Mouse (Mus musculus): ENCODE data around the gene Olfr1344.
A peak's percentile ranks its signal among the peaks of the same experiment; 100 is the strongest.
"Not testable (repeated sequence)": the region's sequence is repeated elsewhere in the genome, so short reads cannot be mapped to it uniquely, and the experiment has no call there.

Olfr1344 gene

DNA sequence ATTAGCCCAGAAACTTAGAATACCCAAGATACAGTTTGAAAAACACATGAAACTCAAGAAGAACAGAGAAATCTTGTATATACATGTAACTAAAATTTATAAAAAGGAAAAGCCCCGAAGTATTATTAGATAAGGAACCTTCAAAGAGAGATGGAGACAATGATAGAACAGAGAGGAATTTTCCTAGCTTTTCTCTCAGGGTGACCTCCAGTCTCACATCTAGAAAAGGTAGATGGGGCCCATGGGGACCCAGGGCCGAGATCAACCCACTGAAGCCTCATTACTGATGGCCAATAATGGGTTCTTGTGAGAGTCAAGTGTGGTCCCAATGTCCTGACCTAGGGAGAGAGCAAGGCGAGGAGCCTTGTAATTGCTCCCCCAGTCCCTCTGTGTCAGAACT lies at the start of gene Olfr1344:
Gene Olfr1344 (plus strand): TSS at position 301 of the 400 bp plus-strand sequence.
- DNase-seq (ENCODE audit: low spot score in 2 of 2) = no peak

DNA sequence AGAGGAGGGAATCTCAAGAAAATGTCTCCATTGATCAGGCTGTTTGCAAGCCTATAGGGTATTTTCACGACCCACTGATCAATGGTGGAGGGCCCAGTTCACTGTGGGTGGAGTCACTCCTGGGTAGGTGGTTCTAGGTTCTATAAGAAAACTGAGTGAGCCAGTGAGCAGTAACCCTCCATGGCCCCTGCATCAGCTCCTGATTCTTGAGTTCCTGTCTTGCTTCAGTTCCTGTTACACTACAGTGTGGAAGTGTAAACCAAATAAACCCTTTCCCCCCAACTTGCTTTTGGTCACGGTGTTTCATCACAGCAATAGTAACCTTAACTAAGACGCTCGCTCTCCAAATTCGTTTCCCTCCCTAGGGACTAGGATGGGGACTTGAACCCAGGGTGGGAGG lies 49.5 kb upstream of the Olfr1344 start:
- no peak for DNase-seq (ENCODE audit: low spot score in 2 of 2)

DNA sequence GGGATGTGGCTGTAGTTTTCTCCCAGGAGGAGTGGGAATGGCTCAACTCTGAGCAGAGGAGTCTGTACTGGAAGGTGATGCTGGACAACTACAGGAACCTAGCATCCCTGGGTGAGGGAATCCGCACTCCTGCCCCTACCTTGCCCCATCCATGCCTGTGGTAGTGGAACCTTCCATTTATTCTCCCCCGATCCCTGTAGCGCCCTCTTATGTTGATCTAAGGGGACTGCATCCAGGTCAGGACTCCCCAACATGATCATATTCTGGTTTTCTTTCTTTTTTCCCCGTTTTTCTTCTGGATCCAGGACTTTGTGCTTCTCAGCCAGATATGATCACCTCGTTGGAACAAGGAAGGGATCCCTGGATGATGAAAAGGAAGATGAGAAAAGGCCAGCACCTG lies 49.0 kb upstream of the Olfr1344 start:
- DNase-seq (ENCODE audit: low spot score in 2 of 2) = no peak

DNA sequence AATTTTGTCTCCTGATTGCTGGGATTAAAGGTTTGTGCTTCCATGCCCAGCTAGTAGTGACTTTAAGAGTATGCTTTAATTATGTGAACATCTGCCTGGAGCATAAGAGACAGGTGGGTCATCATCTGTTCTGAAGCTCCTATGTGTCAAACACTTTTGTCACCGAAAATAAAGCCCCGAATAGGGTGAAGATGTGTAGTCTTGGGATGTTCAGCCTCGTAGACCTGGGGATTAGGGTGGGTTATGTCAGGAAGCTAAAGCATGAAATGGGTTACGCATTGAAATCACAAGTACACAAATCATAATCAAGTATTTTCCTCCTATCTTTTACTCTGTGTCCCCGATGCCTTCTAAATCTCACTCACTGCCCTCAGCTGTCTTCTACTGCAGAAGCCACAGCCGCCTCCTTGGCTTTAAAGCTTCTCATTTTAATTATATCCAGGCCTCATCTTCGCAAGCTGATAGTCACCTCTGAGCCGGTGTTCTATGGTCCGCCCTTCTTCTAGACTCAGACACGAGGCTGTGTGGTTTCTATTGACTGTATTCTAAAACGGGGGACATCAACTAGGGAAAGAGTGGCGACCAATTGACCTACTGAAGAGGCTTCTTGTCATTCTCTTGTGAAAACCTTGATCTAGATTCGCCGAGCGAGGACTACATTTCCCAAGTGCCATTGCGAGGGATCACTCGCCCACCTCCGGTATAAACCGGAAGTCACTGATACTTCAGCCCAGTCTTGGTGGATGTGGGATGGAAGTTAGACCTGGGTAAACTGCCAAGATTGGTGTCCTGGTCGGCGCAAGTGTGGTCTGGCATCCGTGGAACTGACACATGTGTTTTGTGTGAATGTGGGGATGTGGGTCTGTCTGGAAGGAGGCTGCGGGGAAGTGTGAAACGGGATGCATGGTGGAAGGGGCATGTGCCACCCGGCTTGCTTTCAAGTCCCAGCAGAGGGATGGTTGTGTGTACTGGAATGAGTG lies 40.2 kb upstream of the Olfr1344 start, which contains the start of gene Smim17:
Gene Smim17 (plus strand): TSS at position 720 of the 980 bp plus-strand sequence.
- DNase-seq (ENCODE audit: low spot score in 2 of 2) = peak; percentile 74 to 85

DNA sequence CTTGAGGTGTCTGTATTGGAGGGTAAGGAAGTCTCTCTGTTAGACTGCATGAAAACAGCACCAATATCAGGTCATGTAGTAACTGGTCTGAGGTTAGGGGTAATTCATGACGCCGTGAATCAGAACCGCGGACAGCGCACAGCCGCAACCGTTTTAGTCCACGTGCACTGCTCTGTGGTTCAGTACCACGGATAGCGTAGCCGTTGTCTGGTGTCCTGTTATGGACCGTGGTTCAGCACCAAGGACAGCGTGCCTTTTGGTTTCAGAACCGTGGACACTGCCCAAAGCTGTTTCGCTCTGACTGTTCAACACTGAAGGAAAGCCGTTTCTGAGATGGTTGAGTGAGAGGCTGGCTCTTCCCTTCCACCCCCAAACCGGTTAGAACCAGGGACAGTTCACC lies 28.4 kb upstream of the Olfr1344 start, which contains the start of gene Gm20715:
Gene Gm20715 (plus strand): TSS at position 235 of the 400 bp plus-strand sequence.
- DNase-seq (ENCODE audit: low spot score in 2 of 2) = peak; percentile 82 to 87

DNA sequence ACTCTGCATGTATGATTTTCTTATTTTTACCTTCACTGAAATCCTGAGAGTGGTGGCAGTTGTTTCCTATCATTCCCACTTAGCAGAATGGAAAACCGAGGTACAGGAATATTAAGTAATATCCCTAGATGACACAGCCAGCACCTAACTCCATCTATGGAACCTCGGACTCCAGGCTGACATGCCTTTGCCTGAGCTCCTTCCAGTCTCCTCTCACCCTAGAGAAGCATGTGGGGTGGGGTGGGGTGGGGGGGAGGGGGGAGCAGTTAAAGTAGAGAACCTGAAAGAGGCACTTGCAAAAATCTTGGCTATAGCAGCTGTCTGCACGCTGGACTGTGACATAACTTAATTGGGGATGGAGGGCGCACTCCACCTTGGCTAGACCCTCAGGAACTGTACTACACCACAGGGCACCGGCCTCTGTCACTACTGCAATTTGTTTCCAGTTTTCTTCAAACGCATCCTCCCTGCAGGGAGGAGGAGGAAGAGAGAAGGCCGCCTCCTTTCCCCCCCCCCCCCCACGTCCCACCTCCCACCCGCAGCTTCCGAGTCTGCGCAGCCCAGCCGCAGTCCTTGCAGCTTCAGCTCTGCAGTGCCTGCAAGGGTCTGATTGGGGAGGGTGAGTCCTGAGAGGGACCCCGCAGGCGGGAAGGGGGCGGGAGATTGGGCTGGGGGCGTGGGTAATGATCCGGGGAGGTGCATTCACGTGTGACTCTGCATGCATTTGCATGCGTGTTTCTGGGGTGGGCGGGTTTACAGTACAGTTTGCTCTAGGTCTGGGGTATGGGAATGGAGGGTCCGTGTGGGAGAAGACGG lies 23.7 kb upstream of the Olfr1344 start:
- DNase-seq (ENCODE audit: low spot score in 2 of 2) = peak; percentile 82 to 83

DNA sequence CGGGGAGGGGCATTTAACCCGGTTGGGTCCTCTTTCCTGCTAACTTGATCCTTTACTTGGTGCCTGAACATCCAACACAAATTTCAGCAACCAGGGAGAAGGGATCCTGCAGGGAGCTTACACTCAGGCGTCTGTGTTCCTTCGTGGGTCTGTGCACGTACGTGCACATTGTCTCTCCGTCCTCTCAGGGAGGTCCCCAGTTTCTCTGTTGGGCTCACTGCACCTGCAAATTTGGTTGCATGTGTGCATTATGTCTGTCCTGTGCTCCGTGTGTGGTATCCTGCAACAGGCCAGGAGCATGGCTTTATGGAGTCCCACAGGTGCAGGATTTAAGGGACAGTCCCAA lies 23.1 kb upstream of the Olfr1344 start:
- no peak for DNase-seq (ENCODE audit: low spot score in 2 of 2)

DNA sequence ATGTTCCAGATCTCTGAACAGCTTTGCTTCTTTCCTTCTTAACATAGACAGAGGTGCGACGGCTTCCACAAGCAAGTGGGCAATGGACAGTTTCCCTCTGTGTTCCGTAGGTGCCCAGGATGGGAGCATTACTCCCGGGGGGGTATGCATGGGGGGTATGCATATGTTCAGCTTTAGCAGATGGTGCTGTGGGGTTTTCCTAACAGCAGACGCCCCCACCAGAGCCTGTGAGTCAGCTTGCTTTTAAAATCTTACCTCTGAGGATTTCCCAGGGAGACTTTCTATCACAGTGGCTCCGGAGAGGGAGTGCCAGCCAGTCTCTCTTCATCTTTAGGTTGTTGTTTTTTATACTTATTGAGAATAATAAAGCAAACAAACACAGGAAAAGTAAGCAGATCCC lies 18.6 kb upstream of the Olfr1344 start:
- DNase-seq (ENCODE audit: low spot score in 2 of 2) = no peak

DNA sequence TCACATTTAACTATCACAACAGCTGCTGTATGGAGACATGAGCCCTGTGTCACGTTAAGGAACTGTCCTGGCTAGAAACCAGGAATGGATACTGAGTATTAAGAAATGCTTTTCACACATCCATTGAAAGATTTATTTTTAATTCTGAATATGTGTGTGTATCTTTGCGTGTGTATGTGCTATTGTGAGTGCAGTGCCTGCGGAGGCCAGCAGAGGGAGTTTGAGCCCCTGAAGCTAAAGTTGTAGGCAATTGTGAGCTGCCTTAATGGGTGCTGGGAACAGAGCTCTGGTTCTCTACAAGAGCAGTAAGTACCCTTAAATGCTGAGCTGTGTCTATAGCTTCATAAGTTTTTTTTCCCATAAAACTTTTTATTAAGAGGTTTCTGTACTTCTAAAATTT lies 9.1 kb upstream of the Olfr1344 start:
- DNase-seq (ENCODE audit: low spot score in 2 of 2) = no peak

DNA sequence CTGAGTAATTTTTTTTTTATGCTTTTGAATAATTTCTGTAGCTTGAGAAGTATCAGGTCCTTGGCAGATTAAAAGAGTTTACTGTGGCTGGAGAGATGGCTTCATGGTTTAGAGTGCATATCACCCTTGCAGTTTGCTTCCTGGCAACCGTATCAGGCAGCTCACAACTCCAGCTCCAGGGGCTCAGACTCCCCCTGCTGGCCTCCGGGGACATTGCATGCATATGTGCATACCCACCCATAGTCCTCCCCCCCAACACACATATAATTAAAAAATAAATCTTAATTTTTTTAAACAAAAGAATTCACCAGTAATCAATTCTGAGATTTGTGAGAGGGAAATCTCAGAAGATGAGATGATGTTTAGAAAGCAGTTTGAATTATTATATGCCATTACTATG lies 8.1 kb upstream of the Olfr1344 start:
- no peak for DNase-seq (ENCODE audit: low spot score in 2 of 2)

DNA sequence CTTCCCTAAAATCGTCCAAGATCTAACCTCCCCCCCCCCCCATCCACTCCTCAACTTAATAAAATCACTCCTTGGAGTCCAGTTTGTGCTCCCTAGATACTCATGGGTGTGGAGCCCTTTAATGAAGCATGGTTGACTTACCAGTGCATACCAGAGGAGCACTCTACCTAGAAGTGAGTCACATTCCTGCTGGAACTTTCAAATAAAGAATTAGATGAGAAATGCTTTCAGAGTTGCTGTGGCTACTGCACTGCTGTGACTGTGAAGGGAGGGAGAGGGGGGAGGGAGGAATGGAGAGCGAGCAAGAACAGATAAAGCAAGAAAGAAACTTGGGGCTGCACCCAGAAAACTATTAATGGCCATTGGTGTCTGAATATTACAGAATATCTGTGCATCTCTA lies 2.7 kb downstream of the Olfr1344 start:
- DNase-seq (ENCODE audit: low spot score in 2 of 2) = no peak

DNA sequence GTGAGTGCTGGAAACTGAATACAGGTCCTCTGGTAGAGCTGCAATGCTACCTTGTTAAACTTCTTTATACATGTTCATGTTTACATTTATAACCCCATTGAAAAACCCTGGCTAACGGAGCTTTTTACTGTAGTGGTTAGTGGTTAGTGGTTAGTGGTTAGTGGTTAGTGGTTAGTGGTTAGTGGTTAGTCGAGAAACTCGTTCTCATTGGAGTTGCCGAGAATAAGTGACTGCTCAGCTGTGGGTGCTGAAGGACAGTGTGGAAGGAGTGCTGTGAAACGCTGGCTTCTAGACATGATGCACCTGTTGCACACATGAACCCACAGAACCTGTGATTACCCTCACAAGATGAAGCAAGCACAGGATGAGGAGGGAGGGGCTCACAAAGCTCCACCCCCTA lies 9.3 kb downstream of the Olfr1344 start:
- no peak for DNase-seq (ENCODE audit: low spot score in 2 of 2)

DNA sequence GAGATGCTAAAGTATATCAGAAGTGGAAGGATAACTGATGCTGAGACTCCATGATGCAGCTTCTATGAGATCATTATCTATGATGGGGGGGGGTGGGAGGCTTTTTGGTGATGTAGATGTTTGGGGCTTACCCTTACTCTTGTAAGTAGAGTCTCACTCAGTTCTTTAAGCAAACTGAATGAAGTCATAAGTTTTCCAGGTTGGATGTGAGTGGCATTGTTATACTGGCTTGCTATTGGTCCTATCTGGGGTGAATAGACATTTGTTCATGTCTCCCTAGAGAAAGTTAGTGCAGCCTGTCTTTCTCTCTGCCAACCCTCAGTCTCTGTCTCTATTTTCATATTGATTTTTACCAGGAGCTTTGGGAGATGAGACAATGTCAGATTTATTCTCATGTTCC lies 17.4 kb downstream of the Olfr1344 start, which contains the start of gene Olfr1336:
Gene Olfr1336 (plus strand): TSS at position 301 of the 400 bp plus-strand sequence.
- no peak for DNase-seq (ENCODE audit: low spot score in 2 of 2)

DNA sequence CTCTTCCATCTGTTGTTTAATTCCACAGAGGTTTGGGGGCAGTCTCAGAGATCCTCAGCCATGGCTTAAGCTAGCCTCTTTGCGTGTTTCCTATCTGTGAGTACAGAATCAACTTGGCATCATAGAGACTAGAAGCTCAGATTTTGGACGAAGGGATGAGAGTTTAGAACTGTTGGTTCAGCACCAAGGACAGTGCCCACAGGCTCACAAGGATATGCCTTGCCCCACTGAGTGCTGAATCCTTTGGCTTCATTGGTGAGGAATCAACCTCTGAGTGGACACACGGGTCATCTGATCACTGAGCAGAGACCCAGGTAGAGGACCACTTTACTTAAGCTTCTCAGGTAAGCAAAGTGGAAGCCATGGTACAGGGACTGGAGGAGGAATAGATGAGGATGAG lies 17.9 kb downstream of the Olfr1344 start:
- no peak for DNase-seq (ENCODE audit: low spot score in 2 of 2)

DNA sequence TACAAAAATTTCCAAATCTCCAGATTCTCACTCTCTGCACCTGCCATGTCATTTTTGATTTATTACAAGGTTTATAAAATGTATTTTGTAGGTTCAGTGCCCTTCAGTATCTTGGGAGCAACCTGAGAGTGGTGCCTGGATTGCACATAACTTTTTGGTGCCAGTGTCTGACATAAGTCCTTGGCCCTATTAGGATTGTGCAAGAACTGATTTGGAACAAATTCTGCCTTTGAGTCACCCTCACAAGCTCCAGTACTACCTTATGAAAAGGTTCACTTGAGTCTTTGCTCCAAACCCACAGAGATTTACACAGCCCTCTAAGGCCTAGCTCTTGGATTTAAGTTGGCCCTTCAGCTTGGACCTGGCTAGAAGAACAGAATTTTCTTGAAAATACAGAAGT lies 28.5 kb downstream of the Olfr1344 start, which contains the start of gene Olfr1346:
Gene Olfr1346 (plus strand): TSS at position 151 of the 400 bp plus-strand sequence.
- DNase-seq (ENCODE audit: low spot score in 2 of 2) = no peak

DNA sequence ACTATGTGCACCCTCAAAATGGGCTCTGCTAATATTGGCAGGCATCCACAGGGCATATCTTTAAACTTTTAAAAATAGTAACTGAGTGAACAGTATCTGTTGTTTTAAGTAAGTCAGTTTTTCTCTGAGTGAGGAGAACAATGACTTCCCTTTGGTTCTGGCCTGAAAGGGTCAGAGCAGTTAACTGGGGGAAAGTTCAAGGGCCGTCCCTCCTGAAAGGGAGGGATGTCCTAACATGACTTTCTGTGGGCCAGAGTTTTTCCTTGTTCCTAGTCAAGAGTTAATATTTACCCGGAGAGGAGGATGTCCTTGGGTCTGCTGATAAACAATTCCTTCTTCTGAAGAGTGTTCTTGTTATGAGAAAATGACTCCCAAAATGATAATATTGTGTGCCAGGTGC lies 39.1 kb downstream of the Olfr1344 start:
- DNase-seq (ENCODE audit: low spot score in 2 of 2) = not testable (repeated sequence)

DNA sequence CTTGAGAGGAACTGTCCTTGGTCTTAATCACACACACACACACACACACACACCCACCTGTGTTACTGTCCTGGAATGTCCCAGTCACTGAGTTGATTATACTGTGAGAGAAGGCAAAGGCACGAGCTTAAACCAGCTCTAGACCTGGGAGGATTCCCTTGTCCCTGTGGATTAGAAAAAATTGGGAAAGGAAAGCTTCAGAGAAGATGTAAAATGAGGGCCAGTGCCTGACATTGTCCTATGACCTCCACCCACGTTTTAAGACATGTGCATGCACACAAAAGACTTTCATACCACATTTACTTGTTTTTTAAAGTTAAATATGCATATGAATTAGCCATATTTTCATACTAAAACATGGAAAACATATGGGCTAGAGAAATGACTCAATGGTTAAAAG lies 48.4 kb downstream of the Olfr1344 start, which contains the start of gene Olfr5:
Gene Olfr5 (minus strand): TSS at position 101 of the 400 bp plus-strand sequence.
- no peak for DNase-seq (ENCODE audit: low spot score in 2 of 2)
